Mouse (Mus musculus) kidney, embryonic 14.5 days (tissue): ENCODE results near the gene Klhl26. TPM values are rescaled to one million over a fixed set of nuclear protein-coding genes. Genes with fewer than 3 reads are reported as not detected.

Experiments used
- ATAC-seq: fragments of 200-750 bp; cut with Nextera tagmentation; 2 replicates; pipeline ENCODE4 v1.8.0; 2017; ENCODE audit warnings: moderate number of reproducible peaks, mild to moderate bottlenecking, moderate TSS enrichment, moderate library complexity; ENCODE audit not compliant: low FRiP score, low TSS enrichment
- H3K27ac ChIP-seq: fragments of 300-500 bp; sonication (generic); 2 replicates; pipeline ENCODE4 v1.5.1; 2014; ENCODE audit warnings: low read depth, mild to moderate bottlenecking, low read length, moderate library complexity, mixed read lengths
- H3K27me3 ChIP-seq: fragments of 300-500 bp; sonication (generic); 2 replicates; pipeline ENCODE4 v1.6.1; 2014; ENCODE audit warnings: mild to moderate bottlenecking, low read length; ENCODE audit not compliant: control insufficient read depth, insufficient read depth
- H3K36me3 ChIP-seq: fragments of 300-500 bp; sonication (generic); 2 replicates; pipeline ENCODE4 v1.6.1; 2014; ENCODE audit warnings: low read length, mixed read lengths; ENCODE audit not compliant: control insufficient read depth, insufficient read depth
- H3K4me1 ChIP-seq: fragments of 300-500 bp; sonication (generic); 2 replicates; pipeline ENCODE4 v1.6.1; 2014; ENCODE audit warnings: low read length, mixed read lengths; ENCODE audit not compliant: control insufficient read depth, insufficient read depth
- H3K4me2 ChIP-seq: fragments of 300-500 bp; sonication (generic); replicated peaks from 2 replicates; pipeline ENCODE4 v1.6.1; 2014; ENCODE audit warnings: low read depth, mild to moderate bottlenecking, low read length
- H3K4me3 ChIP-seq: fragments of 300-500 bp; sonication (generic); 2 replicates; pipeline ENCODE4 v1.5.1; 2014; ENCODE audit warnings: mild to moderate bottlenecking, low read length
- H3K9ac ChIP-seq: fragments of 300-500 bp; sonication (generic); 2 replicates; pipeline ENCODE4 v1.6.1; 2014; ENCODE audit warnings: low read depth, mild to moderate bottlenecking, low read length, moderate library complexity
- H3K9me3 ChIP-seq: fragments of 300-500 bp; sonication (generic); 2 replicates; pipeline ENCODE4 v1.6.1; 2016; ENCODE audit warnings: low read length; ENCODE audit not compliant: control insufficient read depth
- WGBS: fragments of 180-500 bp; shearing (Covaris S2); extraction: QIAGEN DNeasy Blood & Tissue Kit; methylation state at CpG from one replicate; pipeline ENCODE4 v1.1.7; 2014; 5-methylcytosine and 5-hydroxymethylcytosine counted together
- polyA plus RNA-seq: library from polyadenylated mRNA; unstranded; fragments of >200 nt; fragmentation: Nextera tagmentation; extraction: Ambion mirVana; gene quantifications from 2 replicates; pipeline ENCODE4 v1.2.1, GENCODE M21; 2014

The Klhl26 gene
- polyA plus RNA-seq: 14.4 and 19.2 TPM in 2 replicates

GRCm38 (mm10) chr8:70476333-70477268 lies at the start of gene Klhl26:
Gene Klhl26 (minus strand): TSS chr8:70476968.
- Histone ChIP-seq H3K36me3 (no peaks in the 10 kb centered on the region), H3K27ac (peak within 1 kb of the TSS; percentile 57)
- peak; percentile 88 for ATAC-seq

GRCm38 (mm10) chr8:70522592-70523403 lies 46.0 kb upstream of the Klhl26 start:
- ATAC-seq: peak; percentile 86
- Histone ChIP-seq H3K27ac (peak overlapping the region; percentile 51), H3K4me3 (peak overlapping the region; percentile 80), H3K4me1 (peaks cover 8% of the 10 kb centered on the region; the same call in 1 of the 2 replicates), H3K4me2 (peak overlapping the region; percentile 53), H3K36me3 (peaks cover 3% of the 10 kb centered on the region; the same call in 1 of the 2 replicates), H3K9ac (peak overlapping the region; percentile 76), H3K9me3 (no peaks in the 10 kb centered on the region), H3K27me3 (no peaks in the 10 kb centered on the region)
- WGBS: under 1% methylated on average over 50 of the region's 51 CpGs

More at GRCm38 (mm10) chr8:70476333-70477268, at the start of gene Klhl26:
- peak within 1 kb of the TSS; percentile 86 for H3K4me2 ChIP-seq
- H3K9ac ChIP-seq: peak within 1 kb of the TSS; percentile 89
- 0 out of 2 replicates have a peak, but pooled peaks cover 3% of the 10 kb centered on the region for H3K27me3 ChIP-seq
- no peaks in the 10 kb centered on the region for H3K9me3 ChIP-seq
- H3K4me1 ChIP-seq: peaks cover 11% of the 10 kb centered on the region
- under 1% methylated on average over 53 of the region's 53 CpGs for WGBS
- H3K4me3 ChIP-seq: peak within 1 kb of the TSS; percentile 92

GRCm38 (mm10) chr8:70519606-70520005 lies 42.8 kb upstream of the Klhl26 start:
- H3K9ac ChIP-seq: no peak overlapping the region
- peaks cover 17% of the 10 kb centered on the region; the same call in 1 of the 2 replicates for H3K36me3 ChIP-seq
- WGBS: 63% methylated on average over 2 of the region's 2 CpGs
- no peak for ATAC-seq
- no peak overlapping the region for H3K4me2 ChIP-seq
- H3K27me3 ChIP-seq: no peaks in the 10 kb centered on the region
- no peak overlapping the region for H3K27ac ChIP-seq
- H3K4me1 ChIP-seq: 0 out of 2 replicates have a peak, but pooled peaks cover 4% of the 10 kb centered on the region
- H3K9me3 ChIP-seq: no peaks in the 10 kb centered on the region
- H3K4me3 ChIP-seq: no peak overlapping the region

- ATAC-seq: no peak
- H3K36me3 ChIP-seq: peaks cover 22% of the 10 kb centered on the region
- WGBS: 92% methylated on average over 6 of the region's 6 CpGs
These were observed 42.3 kb upstream of the Klhl26 start for GRCm38 (mm10) chr8:70519043-70519442.

GRCm38 (mm10) chr8:70517940-70518643 lies 41.3 kb upstream of the Klhl26 start:
- WGBS: 61% methylated on average over 10 of the region's 10 CpGs
- peaks cover 30% of the 10 kb centered on the region for H3K36me3 ChIP-seq

More at GRCm38 (mm10) chr8:70519043-70519442, 42.3 kb upstream of the Klhl26 start:
- Histone ChIP-seq H3K4me3 (no peak overlapping the region), H3K27me3 (no peaks in the 10 kb centered on the region), H3K9me3 (no peaks in the 10 kb centered on the region), H3K9ac (no peak overlapping the region), H3K4me2 (no peak overlapping the region), H3K27ac (no peak overlapping the region), H3K4me1 (0 out of 2 replicates have a peak, but pooled peaks cover 4% of the 10 kb centered on the region)

GRCm38 (mm10) chr8:70513441-70513840 lies 36.7 kb upstream of the Klhl26 start:
- no peak overlapping the region for H3K27ac ChIP-seq
- no peak overlapping the region for H3K4me2 ChIP-seq
- ATAC-seq: no peak
- H3K36me3 ChIP-seq: peaks cover 39% of the 10 kb centered on the region
- no peaks in the 10 kb centered on the region for H3K27me3 ChIP-seq
- 78% methylated on average over 2 of the region's 2 CpGs for WGBS
- no peaks in the 10 kb centered on the region for H3K9me3 ChIP-seq
- H3K9ac ChIP-seq: no peak overlapping the region
- H3K4me3 ChIP-seq: no peak overlapping the region
- H3K4me1 ChIP-seq: peaks cover 8% of the 10 kb centered on the region; the same call in 1 of the 2 replicates

More at GRCm38 (mm10) chr8:70517940-70518643, 41.3 kb upstream of the Klhl26 start:
- ATAC-seq: no peak
- Histone ChIP-seq H3K9ac (no peak overlapping the region), H3K27me3 (no peaks in the 10 kb centered on the region), H3K9me3 (no peaks in the 10 kb centered on the region), H3K4me2 (no peak overlapping the region), H3K4me3 (no peak overlapping the region), H3K27ac (no peak overlapping the region), H3K4me1 (0 out of 2 replicates have a peak, but pooled peaks cover 4% of the 10 kb centered on the region)

GRCm38 (mm10) chr8:70512253-70512903 lies 35.6 kb upstream of the Klhl26 start:
- WGBS: 96% methylated on average over 11 of the region's 11 CpGs
- Histone ChIP-seq H3K36me3 (peaks cover 49% of the 10 kb centered on the region), H3K9me3 (no peaks in the 10 kb centered on the region), H3K9ac (no peak overlapping the region), H3K27me3 (no peaks in the 10 kb centered on the region), H3K27ac (no peak overlapping the region), H3K4me2 (no peak overlapping the region), H3K4me1 (peaks cover 8% of the 10 kb centered on the region; the same call in 1 of the 2 replicates), H3K4me3 (no peak overlapping the region)
- ATAC-seq: no peak

- H3K4me3 ChIP-seq: no peak overlapping the region
These were observed 35.0 kb upstream of the Klhl26 start for GRCm38 (mm10) chr8:70511770-70512169.

More at GRCm38 (mm10) chr8:70511770-70512169, 35.0 kb upstream of the Klhl26 start:
- H3K9ac ChIP-seq: no peak overlapping the region
- H3K4me1 ChIP-seq: peaks cover 8% of the 10 kb centered on the region; the same call in 1 of the 2 replicates
- ATAC-seq: no peak
- 98% methylated on average over 2 of the region's 2 CpGs for WGBS
- no peak overlapping the region; the same call in 1 of the 2 replicates for H3K4me2 ChIP-seq
- no peaks in the 10 kb centered on the region for H3K9me3 ChIP-seq
- H3K27me3 ChIP-seq: no peaks in the 10 kb centered on the region
- no peak overlapping the region for H3K27ac ChIP-seq
- H3K36me3 ChIP-seq: peaks cover 54% of the 10 kb centered on the region
